Mouse (Mus musculus): Measurements from ENCODE around the gene Ttll11. TPM values are rescaled to one million over a fixed set of nuclear protein-coding genes. Genes with fewer than 3 reads are reported as not detected.

Ttll11 gene
- polyA plus RNA-seq, 2 experiments from 2014 or later, result not detected

DNA sequence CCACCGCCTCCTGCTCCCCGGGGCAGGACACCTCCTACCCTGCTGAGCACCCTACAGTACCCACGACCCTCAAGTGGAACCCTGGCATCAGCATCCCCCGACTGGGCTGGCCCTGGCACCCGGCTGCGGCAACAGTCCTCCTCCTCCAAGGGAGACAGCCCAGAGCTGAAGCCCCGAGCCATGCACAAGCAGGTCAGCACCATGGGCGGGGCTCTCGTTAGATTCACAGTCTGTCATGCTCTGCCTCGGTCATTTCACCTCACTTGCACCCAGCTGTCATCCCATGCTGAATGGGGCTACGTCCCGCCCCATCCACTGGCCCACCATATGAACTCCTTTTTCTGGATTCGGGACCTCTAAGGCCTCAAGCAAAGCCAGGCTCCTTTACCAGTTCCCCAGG lies 259.2 kb downstream of the Ttll11 start:
- ATAC-seq, result no peak

DNA sequence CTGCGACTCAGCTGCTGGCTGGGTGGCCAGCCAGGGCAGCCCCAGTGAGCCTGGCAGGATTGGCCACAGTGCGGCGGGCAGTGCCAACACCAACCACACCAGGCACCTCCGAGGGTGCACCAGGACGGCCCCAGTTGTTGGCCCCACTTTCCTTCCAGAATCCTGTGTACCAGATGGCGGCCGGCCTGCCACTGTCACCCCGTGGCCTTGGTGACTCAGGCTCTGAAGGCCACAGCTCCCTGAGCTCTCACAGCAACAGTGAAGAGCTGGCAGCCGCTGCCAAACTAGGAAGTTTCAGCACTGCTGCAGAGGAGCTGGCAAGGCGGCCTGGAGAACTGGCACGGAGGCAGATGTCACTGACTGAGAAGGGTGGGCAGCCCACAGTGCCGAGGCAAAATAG lies 259.6 kb downstream of the Ttll11 start:
- no peak for ATAC-seq

DNA sequence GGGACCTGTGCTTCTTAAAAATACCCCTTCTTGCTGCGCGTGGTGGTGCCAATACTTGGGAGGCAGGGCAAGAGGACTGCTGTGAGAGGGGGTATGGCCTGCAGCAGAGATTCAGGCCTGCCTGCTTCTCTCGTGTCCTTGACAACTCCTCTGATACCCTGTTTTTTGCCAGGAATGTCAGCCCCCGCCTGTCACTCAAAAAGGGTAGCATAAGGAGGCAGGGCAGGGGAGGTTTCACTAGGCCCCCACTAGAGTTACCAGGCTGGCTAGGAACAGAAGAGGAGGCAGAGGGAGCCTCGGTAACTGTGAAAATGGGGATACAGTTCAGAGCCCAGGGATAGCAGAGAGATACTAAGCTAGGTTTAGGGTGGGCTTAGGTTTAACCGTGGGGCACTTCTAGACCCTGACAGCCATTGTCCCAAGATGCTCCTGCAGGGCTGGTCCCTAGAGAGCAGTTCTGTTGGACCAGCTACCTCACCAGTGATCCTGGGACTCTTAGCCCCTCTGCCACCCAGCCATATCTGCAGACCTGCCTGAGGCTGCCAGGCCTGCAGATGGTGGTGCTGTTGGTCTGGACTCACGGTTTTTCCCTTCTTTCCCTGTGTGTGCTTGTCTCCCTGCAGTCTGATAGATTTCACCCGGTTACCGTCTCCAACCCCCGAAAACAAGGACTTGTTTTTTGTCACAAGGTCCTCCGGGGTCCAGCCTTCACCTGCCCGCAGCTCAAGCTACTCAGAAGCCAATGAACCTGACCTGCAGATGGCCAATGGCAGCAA lies 260.3 kb downstream of the Ttll11 start:
- no peak for ATAC-seq

DNA sequence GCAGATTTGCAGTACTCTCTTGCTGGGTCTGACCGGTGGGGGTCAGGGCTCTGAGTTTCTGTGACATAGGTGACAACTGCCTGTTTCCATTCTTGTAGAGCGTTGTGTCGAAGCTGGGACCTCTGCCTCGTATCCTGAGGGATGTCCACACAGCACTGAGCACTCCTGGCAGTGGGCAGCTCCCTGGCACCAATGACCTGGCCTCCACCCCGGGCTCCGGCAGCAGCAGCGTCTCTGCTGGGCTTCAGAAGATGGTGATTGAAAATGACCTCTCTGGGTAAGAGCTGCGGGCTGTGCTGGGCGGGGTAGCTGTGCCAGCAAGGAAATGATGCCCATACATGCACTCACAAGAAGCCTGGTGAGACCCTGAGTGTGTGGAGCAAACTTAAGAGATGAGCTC lies 261.1 kb downstream of the Ttll11 start:
- no peak for ATAC-seq

DNA sequence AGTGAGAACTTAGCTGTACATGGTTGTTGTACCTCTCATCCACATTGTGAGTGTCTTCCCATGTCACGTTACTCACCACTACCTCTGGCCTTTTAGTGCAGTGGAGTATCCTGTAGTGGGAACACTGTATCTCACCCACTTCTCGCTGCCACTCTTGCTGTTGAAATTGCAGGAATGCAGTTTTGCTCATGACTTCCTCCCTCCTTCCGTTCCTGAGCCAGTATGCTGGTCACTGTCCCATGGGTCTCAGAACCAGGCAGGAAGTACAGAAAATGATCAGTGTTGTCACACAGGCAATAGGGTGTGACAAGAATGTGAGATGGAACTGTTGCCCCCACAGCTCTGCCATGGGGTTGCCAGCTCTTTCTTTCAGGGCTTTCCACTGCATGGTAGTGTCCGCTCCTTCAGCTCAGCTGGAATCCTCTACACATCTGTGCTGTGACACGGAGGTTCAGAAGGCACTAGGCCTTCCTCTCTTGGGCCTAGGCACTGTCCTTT lies 261.7 kb downstream of the Ttll11 start:
- no peak for ATAC-seq

DNA sequence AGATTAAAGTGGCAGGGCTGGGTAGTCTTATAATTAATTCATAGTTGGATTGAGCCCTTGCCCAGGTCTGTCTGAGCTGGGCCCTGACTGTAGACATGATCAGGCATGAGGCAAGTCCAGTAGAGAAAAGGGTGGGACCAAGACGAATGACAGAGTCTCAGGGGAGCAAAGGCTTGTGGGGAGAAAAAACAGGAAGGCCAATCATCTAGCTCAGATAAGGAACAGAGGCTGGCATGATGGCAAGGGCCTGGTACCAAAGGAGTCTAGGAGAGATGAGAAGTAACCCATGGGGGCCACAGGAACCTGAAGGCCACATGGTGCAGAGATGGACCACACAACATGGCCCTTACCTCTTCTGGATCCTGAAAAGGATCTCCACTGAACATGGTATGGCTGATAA lies 263.5 kb downstream of the Ttll11 start:
- ATAC-seq, result no peak

DNA sequence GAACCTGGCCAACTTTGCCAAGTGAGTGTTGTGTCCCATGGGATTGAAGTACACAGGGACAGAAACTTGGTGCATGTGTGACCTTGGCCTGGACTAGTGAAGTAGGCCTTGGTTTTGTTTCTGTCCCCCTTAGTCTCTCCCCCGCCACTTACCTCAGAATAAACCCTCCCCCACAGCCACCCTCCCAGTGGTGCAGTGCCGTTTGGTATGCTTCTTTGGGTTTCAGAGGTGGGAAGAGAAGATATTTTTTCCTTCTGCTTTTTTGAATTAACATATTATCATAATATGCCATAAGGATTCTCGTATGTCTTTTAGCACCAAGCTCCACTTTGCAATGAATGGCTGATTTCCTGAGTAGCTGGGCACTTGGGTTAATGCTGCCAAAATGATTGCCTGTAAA lies 264.2 kb downstream of the Ttll11 start:
- ATAC-seq, result no peak

DNA sequence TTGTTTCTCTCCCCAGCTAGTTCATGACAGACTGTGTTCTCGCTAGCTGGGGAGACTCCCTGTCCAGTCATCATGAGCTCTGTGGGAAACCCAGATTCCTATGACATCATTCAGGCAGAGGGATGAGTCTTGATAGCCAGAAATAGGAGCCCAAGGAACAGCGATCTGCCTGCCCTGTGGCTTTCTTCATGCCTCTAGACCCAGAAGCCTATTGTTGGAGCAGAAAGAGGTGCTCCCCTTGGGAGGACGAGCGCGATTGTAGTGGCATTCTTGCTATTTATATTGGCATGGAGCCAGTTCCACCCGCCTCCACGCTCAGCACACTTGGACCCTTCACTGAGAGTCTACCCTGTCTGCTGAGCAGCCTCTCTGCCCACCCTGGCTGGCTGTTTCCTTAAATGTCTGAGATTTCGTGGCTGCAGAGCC lies 265.0 kb downstream of the Ttll11 start:
- no peak for ATAC-seq

DNA sequence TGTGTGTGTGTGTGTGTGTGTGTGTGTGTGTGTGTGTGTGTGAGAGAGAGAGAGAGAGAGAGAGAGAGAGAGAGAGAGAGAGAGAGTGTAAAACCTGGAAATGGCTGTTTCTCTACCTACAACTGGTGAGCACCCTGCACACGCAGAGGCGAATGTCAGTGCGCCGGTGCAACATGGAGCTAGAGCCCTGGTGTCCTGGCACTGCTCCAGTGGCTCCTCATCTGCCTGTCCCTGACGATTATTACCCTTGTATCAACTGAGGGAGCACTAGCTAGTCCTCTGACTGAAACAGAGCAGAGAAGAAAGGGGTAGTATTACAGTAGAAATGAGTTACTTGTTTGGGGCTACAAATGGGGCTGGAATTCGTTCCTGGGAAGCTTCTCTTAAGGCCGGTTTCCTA lies 266.3 kb downstream of the Ttll11 start:
- ATAC-seq, result no peak

DNA sequence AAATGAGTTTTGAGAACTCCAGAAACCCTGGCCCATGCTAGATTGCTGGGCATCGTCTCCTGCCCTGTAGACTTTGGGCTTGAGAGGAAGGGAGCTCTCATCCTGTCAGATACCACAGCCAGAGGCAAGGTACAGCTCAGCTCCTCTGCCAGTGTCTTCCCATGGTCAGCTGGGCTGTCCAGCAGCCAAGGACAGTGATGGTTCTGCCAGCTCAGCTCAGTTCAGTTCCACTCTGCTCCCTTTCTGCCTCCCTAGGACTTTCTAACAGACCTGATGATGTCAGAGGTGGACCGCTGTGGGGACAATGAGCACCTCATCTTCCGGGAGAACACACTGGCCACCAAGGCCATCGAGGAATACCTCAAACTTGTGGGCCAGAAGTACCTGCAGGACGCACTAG lies 267.1 kb downstream of the Ttll11 start:
- ATAC-seq, result no peak

DNA sequence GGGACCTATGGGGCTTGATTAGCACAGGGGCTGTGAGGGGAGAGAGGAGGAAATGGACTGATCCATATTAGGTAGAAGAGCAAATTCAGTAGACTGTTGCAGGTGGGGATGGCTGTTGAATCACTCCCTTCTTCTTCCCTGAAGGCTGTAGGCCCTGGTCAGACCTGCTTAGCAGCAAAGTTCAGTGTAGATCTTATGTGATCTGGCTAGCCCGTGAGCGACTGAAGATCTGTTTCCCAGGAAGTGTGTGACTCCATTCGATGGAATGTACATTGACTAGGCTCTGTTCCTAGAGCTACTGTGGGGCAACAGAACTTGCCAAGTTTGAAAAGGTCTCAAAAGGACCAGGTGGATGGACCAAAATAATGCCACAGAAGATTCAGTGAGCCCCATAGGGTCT lies 276.5 kb downstream of the Ttll11 start:
- no peak for ATAC-seq

DNA sequence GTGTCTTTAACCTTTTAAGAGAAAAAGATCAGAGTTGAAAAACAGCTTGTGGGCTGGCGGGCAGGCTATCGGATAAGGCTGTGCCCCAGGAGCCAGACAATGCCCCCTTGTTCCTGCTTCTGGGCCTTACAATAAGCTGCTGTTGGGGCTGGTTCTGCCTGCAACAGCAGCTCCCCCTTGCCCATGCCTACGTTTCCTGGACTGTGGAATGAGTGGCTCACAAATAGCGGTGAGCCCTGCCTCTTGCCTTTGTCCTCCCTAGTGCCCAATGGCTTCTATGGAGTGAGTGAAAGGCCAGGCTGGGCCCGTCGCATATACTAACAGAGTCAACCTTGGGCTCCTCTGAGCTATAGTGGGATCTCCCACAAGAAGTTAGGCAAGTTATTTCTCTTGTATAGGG lies 277.1 kb downstream of the Ttll11 start:
- no peak for ATAC-seq

DNA sequence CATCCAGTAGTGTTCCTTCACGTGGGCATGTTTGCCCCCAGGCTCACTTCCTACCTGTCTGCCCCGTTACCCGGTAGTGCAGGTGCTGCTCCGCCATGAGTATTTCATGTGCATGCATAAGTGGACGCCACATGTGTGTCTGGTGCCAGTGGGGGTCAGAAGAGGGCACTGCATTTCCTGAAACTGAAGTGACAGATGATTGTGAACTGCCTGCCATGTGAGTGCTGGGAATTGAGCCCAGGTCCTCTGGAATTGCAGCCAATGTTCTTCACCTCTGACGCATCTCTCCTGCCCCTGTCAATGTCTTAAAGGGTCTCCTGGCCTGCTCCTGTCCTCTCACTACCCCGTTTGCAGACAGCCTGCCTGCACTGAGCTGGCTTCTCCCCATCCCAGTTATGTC lies 277.7 kb downstream of the Ttll11 start:
- no peak for ATAC-seq

Other genes starting within 250 kb of the Ttll11 start
- 100 to 1,000 TPM; 194 to 234 TPM for gene Ndufa8, start 69.5 kb upstream of the Ttll11 start, polyA plus RNA-seq (2017; shearing (Covaris generic))
- not detected for gene Morn5, start 69.5 kb upstream of the Ttll11 start, polyA plus RNA-seq (2017; shearing (Covaris generic))
- not detected for gene Lhx6, start 125.5 kb upstream of the Ttll11 start, polyA plus RNA-seq (2017; shearing (Covaris generic))
- 10 to 100 TPM in 1 of 2 experiments, 1 to 10 TPM in 1; 9.4 to 16.3 TPM for gene Mrrf, start 156.5 kb upstream of the Ttll11 start, polyA plus RNA-seq (2017; shearing (Covaris generic))
- 10 to 100 TPM; 47.5 to 55.6 TPM for gene Rbm18, start 156.9 kb upstream of the Ttll11 start, polyA plus RNA-seq (2017; shearing (Covaris generic))

Measured in activated CD4-positive, CD25-positive, alpha-beta regulatory T cell, adult 4 months (primary cell).